Mouse (Mus musculus) G1E (cell line): ENCODE measurements at regions not wholly inside any gene's neighbourhood (a gene's known extent, or its start where the extent isn't known, plus 50 kb on each side); places are given as distances from the start of the nearest gene placed in this dataset.

Source experiments
- ATAC-seq: 2 replicates; pipeline ENCODE4 v1.8.0; 2016; ENCODE audit warnings: mild to moderate bottlenecking; ENCODE audit not compliant: insufficient number of reproducible peaks, poor library complexity, low FRiP score, severe bottlenecking; ENCODE audit errors: extremely low read depth
- DNase-seq: peaks from one replicate; pipeline ENCODE4 v3.0.0; 2012; ENCODE audit warnings: low spot score
- H3K27me3 ChIP-seq: 2 replicates; pipeline ENCODE4 v1.6.1; 2012; ENCODE audit warnings: mild to moderate bottlenecking, low read length, inconsistent platforms; ENCODE audit not compliant: insufficient read depth
- H3K36me3 ChIP-seq: replicated peaks from 2 replicates; pipeline ENCODE3; 2012; ENCODE audit warnings: mild to moderate bottlenecking, inconsistent platforms
- H3K4me1 ChIP-seq: 2 replicates; pipeline ENCODE4 v1.6.1; 2012; ENCODE audit warnings: low read depth, low read length, inconsistent platforms, mixed read lengths; ENCODE audit not compliant: insufficient read depth
- H3K4me3 ChIP-seq: 2 replicates; pipeline ENCODE4 v1.5.1; 2012; ENCODE audit warnings: low read depth, mild to moderate bottlenecking, inconsistent platforms, low read length, moderate library complexity, mixed read lengths
- H3K9me3 ChIP-seq: replicated peaks from 2 replicates; pipeline ENCODE4 v1.6.1; 2012; ENCODE audit warnings: inconsistent platforms
- CTCF ChIP-seq: IDR thresholded peaks from 2 replicates; pipeline ENCODE4 v1.5.1; 2012; ENCODE audit warnings: low read depth, low read length, inconsistent platforms, mixed read lengths
- GATA1 ChIP-seq: IDR thresholded peaks from 2 replicates; pipeline ENCODE4 v1.6.1; 2012; ENCODE audit warnings: borderline replicate concordance, low read length, inconsistent platforms, mixed read lengths
- GATA2 ChIP-seq: IDR thresholded peaks from 2 replicates; pipeline ENCODE4 v1.6.1; 2012; ENCODE audit warnings: low read depth, low read length, inconsistent platforms, borderline replicate concordance
- POLR2AphosphoS5 ChIP-seq: IDR thresholded peaks from 2 replicates; pipeline ENCODE4 v1.6.1; 2012; ENCODE audit warnings: low read depth, low read length, inconsistent platforms; ENCODE audit not compliant: insufficient replicate concordance
- TAL1 ChIP-seq: conservative IDR thresholded peaks from 2 replicates; pipeline ENCODE4 v1.6.1; 2012; ENCODE audit warnings: low read depth, low read length, inconsistent platforms, mixed read lengths

DNA sequence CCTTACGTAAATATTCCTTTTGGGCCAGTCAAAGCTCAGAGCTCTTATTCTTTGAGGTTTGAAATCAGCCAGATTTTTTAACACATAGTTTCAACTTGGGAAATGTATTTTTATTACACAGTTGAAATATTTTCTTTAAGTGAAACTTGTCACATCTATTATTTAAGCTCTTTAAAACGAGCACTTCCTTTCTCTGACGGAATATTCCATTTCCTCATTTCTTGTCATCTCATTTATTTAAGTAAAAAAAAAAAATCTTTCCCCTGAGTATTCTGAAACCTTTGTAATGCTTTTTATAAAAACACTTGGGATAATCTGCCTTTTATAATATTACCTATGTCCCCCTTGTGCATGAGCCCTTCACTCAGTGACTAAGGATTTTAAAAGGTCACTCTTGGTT, 81.8 kb upstream of the Pde3a start:
- Histone ChIP-seq H3K4me3 (no peak overlapping the region), H3K27me3 (no peaks in the 10 kb centered on the region), H3K36me3 (no peaks in the 10 kb centered on the region), H3K9me3 (peaks cover 17% of the 10 kb centered on the region), H3K4me1 (no peaks in the 10 kb centered on the region)
- TF ChIP-seq GATA2: no peak
- no peak for TF ChIP-seq TAL1
- no peak for TF ChIP-seq CTCF
- no peak for TF ChIP-seq GATA1
- TF ChIP-seq POLR2AphosphoS5: no peak
- ATAC-seq (no peak), DNase-seq (no peak)

GRCm38 (mm10) chr6:141168356-141168755, 80.7 kb upstream of the Pde3a start:
- ATAC-seq (no peak), DNase-seq (no peak)
- Histone ChIP-seq H3K9me3 (peaks cover 17% of the 10 kb centered on the region), H3K4me1 (no peaks in the 10 kb centered on the region), H3K27me3 (no peaks in the 10 kb centered on the region), H3K36me3 (no peaks in the 10 kb centered on the region), H3K4me3 (no peak overlapping the region)
- TF ChIP-seq GATA2: no peak
- no peak for TF ChIP-seq POLR2AphosphoS5
- no peak for TF ChIP-seq TAL1

- TF ChIP-seq TAL1 (no peak), POLR2AphosphoS5 (no peak)
Observed at GRCm38 (mm10) chr6:141183782-141184181, 65.3 kb upstream of the Pde3a start.

DNA sequence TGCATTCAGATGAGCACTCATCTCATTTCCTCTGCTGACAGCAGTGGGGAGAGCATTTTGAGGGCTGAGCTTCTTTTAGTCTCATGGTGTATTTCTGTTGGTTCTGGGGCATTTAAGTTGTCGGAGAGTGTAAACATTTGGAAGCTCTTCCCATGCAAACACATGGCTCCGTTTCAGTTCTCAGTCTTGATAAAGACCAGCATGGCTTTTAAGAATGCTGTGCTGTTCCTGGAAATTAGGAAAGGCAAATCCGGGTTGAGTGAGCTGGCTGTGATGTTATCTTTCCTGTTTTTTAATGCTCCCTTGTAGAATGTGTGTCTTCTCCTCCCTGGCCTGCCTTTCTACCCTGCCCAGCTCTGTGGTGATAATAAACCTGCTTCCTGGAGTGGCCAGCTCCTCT, 61.0 kb upstream of the Pde3a start:
- DNase-seq: no peak

More at GRCm38 (mm10) chr6:141183782-141184181, 65.3 kb upstream of the Pde3a start:
- peaks cover 24% of the 10 kb centered on the region for H3K9me3 ChIP-seq
- no peak overlapping the region for H3K4me3 ChIP-seq
- H3K36me3 ChIP-seq: no peaks in the 10 kb centered on the region
- ATAC-seq (no peak), DNase-seq (no peak)
- no peaks in the 10 kb centered on the region for H3K27me3 ChIP-seq
- no peaks in the 10 kb centered on the region for H3K4me1 ChIP-seq

DNA sequence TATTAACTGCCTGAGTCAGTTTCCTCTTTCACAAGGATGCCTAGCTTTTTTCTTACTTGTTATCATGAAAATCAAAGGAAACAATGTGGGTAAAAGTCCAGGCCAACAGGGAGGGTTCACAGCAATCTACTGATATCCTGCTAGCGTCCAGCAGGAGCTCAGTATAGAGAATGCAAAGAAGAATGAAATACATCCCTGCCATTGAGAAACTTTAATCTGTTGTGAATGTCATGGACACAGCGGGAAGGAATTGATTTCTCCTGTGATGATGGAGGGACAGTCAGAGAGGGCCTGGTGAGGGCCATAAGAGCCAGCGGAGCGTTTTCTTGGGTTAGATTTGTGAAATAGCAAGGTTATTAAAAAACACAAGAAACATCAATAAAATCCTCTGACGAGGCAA, 60.0 kb upstream of the Pde3a start:
- H3K27me3 ChIP-seq: no peaks in the 10 kb centered on the region
- H3K9me3 ChIP-seq: peaks cover 31% of the 10 kb centered on the region

More for the DNA sequence above, 61.0 kb upstream of the Pde3a start:
- H3K4me1 ChIP-seq: no peaks in the 10 kb centered on the region
- no peaks in the 10 kb centered on the region for H3K27me3 ChIP-seq
- H3K36me3 ChIP-seq: no peaks in the 10 kb centered on the region
- H3K9me3 ChIP-seq: peaks cover 32% of the 10 kb centered on the region
- no peak for ATAC-seq
- TF ChIP-seq TAL1: no peak
- no peak for TF ChIP-seq GATA2
- no peak for TF ChIP-seq POLR2AphosphoS5
- TF ChIP-seq GATA1: no peak
- TF ChIP-seq CTCF: no peak
- H3K4me3 ChIP-seq: no peak overlapping the region

GRCm38 (mm10) chr6:141189701-141190100, 59.4 kb upstream of the Pde3a start:
- Histone ChIP-seq H3K36me3 (no peaks in the 10 kb centered on the region), H3K27me3 (no peaks in the 10 kb centered on the region), H3K4me1 (no peaks in the 10 kb centered on the region), H3K9me3 (peaks cover 27% of the 10 kb centered on the region), H3K4me3 (no peak overlapping the region)
- TF ChIP-seq CTCF: no peak
- no peak for TF ChIP-seq POLR2AphosphoS5
- no peak for TF ChIP-seq GATA1
- no peak for TF ChIP-seq GATA2
- no peak for TF ChIP-seq TAL1
- DNase-seq (no peak), ATAC-seq (no peak)

More for the DNA sequence above, 60.0 kb upstream of the Pde3a start:
- TF ChIP-seq TAL1: no peak
- no peak for TF ChIP-seq POLR2AphosphoS5
- TF ChIP-seq CTCF: no peak
- TF ChIP-seq GATA2: no peak
- TF ChIP-seq GATA1: no peak
- H3K36me3 ChIP-seq: no peaks in the 10 kb centered on the region
- H3K4me1 ChIP-seq: no peaks in the 10 kb centered on the region
- no peak overlapping the region for H3K4me3 ChIP-seq
- ATAC-seq: no peak
- DNase-seq: no peak

DNA sequence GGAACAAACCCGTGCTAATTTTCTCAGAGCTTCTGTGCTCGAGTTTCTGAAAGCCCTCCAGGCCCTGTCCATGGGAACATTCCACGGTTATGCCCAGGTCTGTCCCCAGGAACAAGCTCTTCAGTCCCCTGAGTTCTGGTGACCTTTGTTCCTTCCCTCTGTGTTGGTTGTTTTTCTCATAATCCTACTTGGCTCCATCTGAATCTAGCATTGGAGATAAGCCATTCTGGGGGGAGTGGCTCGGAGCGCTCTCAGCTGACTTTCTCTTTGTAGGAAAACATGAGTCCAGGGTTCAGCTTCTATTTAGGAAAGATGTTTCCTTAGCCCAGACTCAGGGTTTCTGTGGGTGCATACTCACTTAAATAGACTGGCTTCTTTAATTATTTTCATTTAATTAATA, 58.7 kb upstream of the Pde3a start:
- TF ChIP-seq CTCF (no peak), GATA2 (no peak), POLR2AphosphoS5 (no peak), GATA1 (no peak), TAL1 (no peak)
- ATAC-seq (no peak), DNase-seq (no peak)
- Histone ChIP-seq H3K27me3 (no peaks in the 10 kb centered on the region), H3K9me3 (peaks cover 23% of the 10 kb centered on the region), H3K4me3 (no peak overlapping the region), H3K4me1 (no peaks in the 10 kb centered on the region), H3K36me3 (no peaks in the 10 kb centered on the region)
